Mouse (Mus musculus) ES-E14 (cell line): ENCODE results near the gene Ldhd.
A peak's percentile ranks its signal among the peaks of the same experiment; 100 is the strongest.
"Not testable (repeated sequence)": the region's sequence is repeated elsewhere in the genome, so short reads cannot be mapped to it uniquely, and the experiment has no call there.

ENCODE experiments used
- MAFK ChIP-seq: IDR thresholded peaks from 2 replicates; pipeline ENCODE4 v1.6.1; 2014; ENCODE audit warnings: mild to moderate bottlenecking, low read depth, low read length, inconsistent platforms; ENCODE audit not compliant: insufficient read depth
- ZNF384 ChIP-seq: IDR thresholded peaks from 2 replicates; pipeline ENCODE4 v1.6.1; 2012; ENCODE audit warnings: low read depth, low read length, inconsistent platforms

DNA sequence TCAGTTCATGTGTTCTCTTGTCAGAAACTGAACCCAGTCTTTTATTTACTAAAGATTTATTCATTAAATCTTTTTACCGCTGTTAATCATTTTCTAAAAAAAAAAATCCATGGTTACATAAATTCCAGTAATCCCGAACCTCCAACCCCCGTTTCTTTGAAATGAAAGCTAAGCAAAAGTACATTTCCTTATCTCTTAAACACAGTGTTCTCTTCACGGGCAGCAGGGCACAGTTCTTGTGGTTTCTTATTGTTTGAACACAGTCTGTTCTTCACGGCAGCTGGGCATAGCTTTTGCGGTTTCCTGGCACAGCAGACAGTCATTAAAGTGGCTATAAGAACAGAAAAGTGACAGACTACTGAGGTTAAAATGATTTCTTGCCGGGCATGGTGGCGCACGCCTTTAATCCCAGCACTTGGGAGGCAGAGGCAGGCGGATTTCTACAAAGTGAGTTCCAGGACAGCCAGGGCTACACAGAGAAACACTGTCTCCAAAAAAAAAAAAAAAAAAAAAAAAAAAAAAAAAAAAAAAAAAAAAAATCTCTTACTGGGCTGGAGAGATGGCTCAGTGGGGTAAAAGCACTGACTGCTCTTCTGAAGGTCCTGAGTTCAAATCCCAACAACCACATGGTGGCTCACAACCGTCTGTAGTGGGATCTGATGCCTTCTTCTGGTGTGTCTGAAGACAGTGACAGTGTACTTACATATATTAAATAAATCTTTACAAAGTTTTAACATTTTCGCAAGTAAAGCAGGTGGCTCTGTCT is 14.3 kb upstream of the Ldhd start:
- not testable (repeated sequence) for TF ChIP-seq MAFK
- peak; percentile 90 for TF ChIP-seq ZNF384
